Mouse (Mus musculus) ES-Bruce4 (cell line): ENCODE data around the gene Kif26b. TPM values are rescaled to one million over a fixed set of nuclear protein-coding genes. Genes with fewer than 3 reads are reported as not detected.

Experiments
- H3K27ac ChIP-seq: 2 replicates; pipeline ENCODE4 v1.5.1; 2012; ENCODE audit warnings: low read length, inconsistent platforms; ENCODE audit not compliant: insufficient read depth
- H3K27me3 ChIP-seq: 2 replicates; pipeline ENCODE4 v1.6.1; 2012; ENCODE audit warnings: mild to moderate bottlenecking, low read length, inconsistent platforms; ENCODE audit not compliant: control insufficient read depth, poor library complexity, insufficient read depth, severe bottlenecking
- H3K36me3 ChIP-seq: 2 replicates; pipeline ENCODE4 v1.6.1; 2012; ENCODE audit warnings: inconsistent platforms, mild to moderate bottlenecking, low read length, moderate library complexity; ENCODE audit not compliant: control insufficient read depth, poor library complexity, insufficient read depth, severe bottlenecking
- H3K4me1 ChIP-seq: one replicate; pipeline ENCODE4 v1.8.1; 2011; ENCODE audit warnings: low read length; ENCODE audit not compliant: control insufficient read depth, insufficient read depth
- H3K4me3 ChIP-seq: 2 replicates; pipeline ENCODE4 v1.5.1; 2011; ENCODE audit warnings: low read depth, mild to moderate bottlenecking, low read length
- H3K9ac ChIP-seq: 2 replicates; pipeline ENCODE4 v1.6.1; 2012; ENCODE audit warnings: low read depth, mild to moderate bottlenecking, inconsistent platforms; ENCODE audit not compliant: poor library complexity, severe bottlenecking
- H3K9me3 ChIP-seq: replicated peaks from 2 replicates; pipeline ENCODE4 v1.6.1; 2012; ENCODE audit warnings: mild to moderate bottlenecking, low read length, inconsistent platforms; ENCODE audit not compliant: control insufficient read depth, poor library complexity, insufficient read depth, severe bottlenecking
- CTCF ChIP-seq: IDR thresholded peaks from one replicate; pipeline ENCODE4 v1.8.1; 2011; ENCODE audit warnings: low read depth, low read length
- EP300 ChIP-seq: IDR thresholded peaks from 2 replicates; pipeline ENCODE4 v1.6.1; 2011; ENCODE audit warnings: low read depth, low read length; ENCODE audit not compliant: insufficient read depth
- POLR2A ChIP-seq: IDR thresholded peaks from one replicate; pipeline ENCODE4 v1.8.1; 2011; ENCODE audit warnings: low read length; ENCODE audit not compliant: insufficient read depth
- polyA plus RNA-seq: library from polyadenylated mRNA; stranded (reverse); fragments of >200 nt; gene quantifications from 2 replicates; pipeline ENCODE4 v1.2.4, GENCODE M21; 2011; ENCODE audit warnings: low read depth; ENCODE audit not compliant: missing spikeins, insufficient read depth, insufficient read length

Gene Kif26b
- polyA plus RNA-seq, 1 experiment = 0.31 TPM

GRCm38 (mm10) chr1:178573406-178574032 lies 44.6 kb downstream of the Kif26b start:
- no peak overlapping the region for H3K9ac ChIP-seq
- TF ChIP-seq CTCF = no peak
- TF ChIP-seq EP300 = no peak
- TF ChIP-seq POLR2A = no peak
- no peaks in the 10 kb centered on the region for H3K36me3 ChIP-seq
- H3K27ac ChIP-seq = no peak overlapping the region
- H3K4me1 ChIP-seq = no peaks in the 10 kb centered on the region
- peaks cover 4% of the 10 kb centered on the region; the same call in 1 of the 2 replicates for H3K9me3 ChIP-seq
- H3K27me3 ChIP-seq = peaks cover 3% of the 10 kb centered on the region; the same call in 1 of the 2 replicates
- no peak overlapping the region for H3K4me3 ChIP-seq

DNA sequence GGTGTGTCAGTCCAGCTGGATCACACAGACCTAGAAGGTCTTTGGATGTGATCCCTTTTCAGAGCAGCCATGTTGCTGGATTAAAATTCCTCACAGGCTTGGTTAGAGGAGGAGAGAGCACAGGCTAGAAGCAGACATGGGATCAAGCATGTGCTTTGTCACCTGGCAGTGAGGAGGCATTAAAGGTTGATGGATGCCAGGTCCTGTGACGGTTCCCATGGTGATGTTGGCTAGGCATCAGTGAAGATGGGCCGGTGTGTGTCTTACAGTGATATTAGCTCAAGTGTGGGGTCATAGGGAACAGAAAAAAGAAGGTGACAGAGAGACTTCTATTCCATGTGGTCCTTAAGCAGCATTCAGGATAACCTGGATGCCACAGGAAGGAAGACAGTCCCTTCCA lies 46.8 kb downstream of the Kif26b start:
- no peak overlapping the region for H3K9ac ChIP-seq
- H3K36me3 ChIP-seq = no peaks in the 10 kb centered on the region
- TF ChIP-seq EP300 (no peak), CTCF (no peak), POLR2A (no peak)
- H3K4me3 ChIP-seq = no peak overlapping the region
- H3K9me3 ChIP-seq = peaks cover 4% of the 10 kb centered on the region; the same call in 1 of the 2 replicates
- no peaks in the 10 kb centered on the region for H3K4me1 ChIP-seq
- no peaks in the 10 kb centered on the region for H3K27me3 ChIP-seq
- H3K27ac ChIP-seq = no peak overlapping the region

- H3K27ac ChIP-seq = no peak overlapping the region
- H3K9ac ChIP-seq = no peak overlapping the region
- no peaks in the 10 kb centered on the region for H3K36me3 ChIP-seq
- H3K9me3 ChIP-seq = peaks cover 4% of the 10 kb centered on the region; the same call in 1 of the 2 replicates
- no peak overlapping the region for H3K4me3 ChIP-seq
- H3K27me3 ChIP-seq = no peaks in the 10 kb centered on the region
- no peak for TF ChIP-seq EP300
- TF ChIP-seq POLR2A = no peak
- no peaks in the 10 kb centered on the region for H3K4me1 ChIP-seq
These were observed 48.0 kb downstream of the Kif26b start for GRCm38 (mm10) chr1:178576926-178577325.

DNA sequence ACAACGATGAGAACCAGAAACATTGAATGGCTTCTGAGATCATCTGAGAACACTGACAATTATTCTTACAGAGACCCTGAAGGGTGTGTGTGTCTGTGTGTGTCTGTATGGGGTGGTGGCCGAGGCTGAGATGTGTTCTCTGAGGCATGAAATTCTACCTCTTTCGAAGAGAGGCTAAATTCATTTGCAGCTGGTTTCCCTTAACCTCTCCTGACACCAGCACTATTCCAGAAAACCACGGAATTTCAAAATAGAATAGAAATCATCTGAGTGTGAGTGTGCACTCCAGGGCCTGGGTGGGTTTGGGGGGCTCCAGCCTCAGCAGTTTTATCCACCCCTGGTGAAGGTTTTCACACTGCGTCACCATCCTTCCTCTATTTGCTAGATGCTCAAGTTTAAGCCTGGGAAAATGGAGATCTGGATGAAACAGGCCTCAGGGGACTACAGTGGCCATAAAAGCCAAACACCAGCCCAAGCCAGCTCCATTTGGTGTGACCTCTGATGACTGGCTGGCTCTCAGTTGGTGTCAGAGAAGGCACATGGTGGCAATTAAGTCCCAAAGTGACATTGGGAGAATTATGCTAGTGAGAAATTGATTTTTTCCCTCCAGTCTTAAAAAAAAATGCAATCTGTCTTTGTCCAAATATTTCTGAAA lies 56.6 kb downstream of the Kif26b start:
- TF ChIP-seq POLR2A (no peak), CTCF (no peak), EP300 (no peak)
- no peaks in the 10 kb centered on the region for H3K9me3 ChIP-seq
- no peaks in the 10 kb centered on the region for H3K27me3 ChIP-seq
- H3K36me3 ChIP-seq = no peaks in the 10 kb centered on the region
- no peak overlapping the region for H3K4me3 ChIP-seq
- H3K4me1 ChIP-seq = no peaks in the 10 kb centered on the region
- no peak overlapping the region for H3K9ac ChIP-seq
- no peak overlapping the region for H3K27ac ChIP-seq

DNA sequence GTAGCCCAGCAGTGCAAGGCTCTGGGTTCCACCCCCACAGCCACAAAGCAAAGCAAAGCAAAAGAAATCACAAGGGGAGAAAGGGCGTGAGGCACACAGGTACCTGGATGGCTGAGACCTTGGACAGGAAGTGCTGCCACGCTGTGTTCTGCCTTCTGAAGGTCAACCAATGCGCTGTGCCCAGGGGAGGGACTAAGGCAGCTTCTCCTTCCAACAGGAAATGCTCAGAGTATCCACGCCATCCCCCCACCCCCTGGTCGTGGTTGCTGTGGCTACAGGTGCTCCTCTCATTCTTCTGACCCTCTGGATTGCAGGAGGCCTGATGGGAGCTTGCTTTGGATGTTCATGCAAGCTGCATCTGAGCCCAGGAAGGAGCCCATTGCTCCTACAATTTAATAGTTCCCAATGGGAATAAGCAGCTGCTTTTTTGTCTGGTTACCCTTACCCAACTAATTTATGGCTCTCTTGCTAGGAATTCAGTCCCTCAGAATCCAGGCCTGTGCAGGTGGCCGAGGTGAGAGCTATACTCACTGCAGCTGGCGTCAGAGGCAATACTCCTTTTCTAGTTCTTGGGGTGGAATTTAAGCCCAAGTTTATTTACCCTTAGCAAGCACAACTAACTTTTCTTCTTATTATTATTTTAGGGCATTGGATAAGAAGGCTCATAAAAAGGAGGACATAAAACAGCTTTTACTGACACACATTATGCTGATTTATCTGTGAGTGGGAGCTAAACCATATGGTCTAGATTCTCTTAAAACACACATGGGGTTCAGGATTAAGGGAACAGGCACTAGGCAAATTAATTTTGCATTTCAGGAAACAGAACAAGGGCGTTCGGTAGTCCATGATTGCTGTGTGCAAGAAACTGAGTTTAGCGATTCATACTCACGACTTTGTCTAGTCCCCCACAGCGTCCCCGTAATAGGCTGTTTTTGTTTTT lies 61.6 kb downstream of the Kif26b start:
- Histone ChIP-seq H3K9me3 (no peaks in the 10 kb centered on the region), H3K27me3 (no peaks in the 10 kb centered on the region), H3K4me3 (0 out of 2 replicates have a peak overlapping the region, but pooled peaks have one; percentile 3), H3K4me1 (no peaks in the 10 kb centered on the region), H3K9ac (no peak overlapping the region), H3K27ac (no peak overlapping the region), H3K36me3 (no peaks in the 10 kb centered on the region)
- TF ChIP-seq CTCF (no peak), EP300 (no peak), POLR2A (no peak)
